Mouse (Mus musculus) layer of hippocampus, adult 2 months (tissue): ENCODE data around the gene Dnah3. TPM values are rescaled to one million over a fixed set of nuclear protein-coding genes. Genes with fewer than 3 reads are reported as not detected.
A peak's percentile ranks its signal among the peaks of the same experiment; 100 is the strongest.

Experiments
- DNase-seq, 2 experiments: peaks; one replicate each; pipeline ENCODE4 v3.0.0; 2022; ENCODE audit warnings: low spot score in 2 of 2
- H3K27ac ChIP-seq: fragments of 200-600 bp; 2 replicates; pipeline ENCODE4 v1.8.1; 2022
- H3K4me3 ChIP-seq: fragments of 200-600 bp; 2 replicates; pipeline ENCODE4 v1.8.1; 2022; ENCODE audit warnings: mild to moderate bottlenecking
- CTCF ChIP-seq: fragments of 200-600 bp; conservative IDR thresholded peaks from 2 replicates; pipeline ENCODE4 v1.8.1; 2022; ENCODE audit warnings: antibody characterized with exemption, mild to moderate bottlenecking, moderate library complexity
- total RNA-seq, 2 experiments: library from RNA; stranded (reverse); gene quantifications; 2 replicates each; pipeline ENCODE4 v1.2.3; 2021

Dnah3 gene
- total RNA-seq, 2 experiments from 2014 or later, result 0.12 to 0.59 TPM

- TF ChIP-seq CTCF, result no peak
- no peak overlapping the region for H3K4me3 ChIP-seq
- no peak for DNase-seq
- H3K27ac ChIP-seq, result no peak overlapping the region
Measured at GRCm38 (mm10) chr7:119960546-119960945, 134.5 kb downstream of the Dnah3 start.

GRCm38 (mm10) chr7:119960006-119960405 is 135.1 kb downstream of the Dnah3 start:
- H3K4me3 ChIP-seq, result no peak overlapping the region
- DNase-seq, result no peak
- TF ChIP-seq CTCF, result no peak
- H3K27ac ChIP-seq, result no peak overlapping the region

GRCm38 (mm10) chr7:119959491-119959890 is 135.6 kb downstream of the Dnah3 start:
- no peak for DNase-seq
- Histone ChIP-seq H3K4me3 (no peak overlapping the region), H3K27ac (no peak overlapping the region)
- TF ChIP-seq CTCF, result no peak

- Histone ChIP-seq H3K4me3 (no peak overlapping the region), H3K27ac (no peak overlapping the region)
- no peak for TF ChIP-seq CTCF
- DNase-seq, result peak in 1 of 2 experiments; percentile 39
Measured at GRCm38 (mm10) chr7:119959091-119959490, 136.0 kb downstream of the Dnah3 start.

GRCm38 (mm10) chr7:119957421-119957820 is 137.7 kb downstream of the Dnah3 start:
- TF ChIP-seq CTCF, result no peak
- Histone ChIP-seq H3K27ac (no peak overlapping the region), H3K4me3 (no peak overlapping the region)
- DNase-seq, result no peak

- no peak overlapping the region for H3K4me3 ChIP-seq
- no peak for TF ChIP-seq CTCF
Measured at GRCm38 (mm10) chr7:119954047-119954446, 141.0 kb downstream of the Dnah3 start.

GRCm38 (mm10) chr7:119941569-119941968 is 153.5 kb downstream of the Dnah3 start:
- no peak for DNase-seq
- Histone ChIP-seq H3K27ac (no peak overlapping the region; the same call in 1 of the 2 replicates), H3K4me3 (no peak overlapping the region)
- no peak for TF ChIP-seq CTCF

More at GRCm38 (mm10) chr7:119954047-119954446, 141.0 kb downstream of the Dnah3 start:
- H3K27ac ChIP-seq, result no peak overlapping the region
- no peak for DNase-seq

GRCm38 (mm10) chr7:119937036-119937435 is 158.0 kb downstream of the Dnah3 start:
- Histone ChIP-seq H3K27ac (no peak overlapping the region), H3K4me3 (no peak overlapping the region)
- DNase-seq, result no peak
- TF ChIP-seq CTCF, result no peak

GRCm38 (mm10) chr7:119936321-119936720 is 158.8 kb downstream of the Dnah3 start:
- Histone ChIP-seq H3K27ac (no peak overlapping the region), H3K4me3 (no peak overlapping the region)
- no peak for DNase-seq
- no peak for TF ChIP-seq CTCF

- no peak for TF ChIP-seq CTCF
- DNase-seq, result no peak
- no peak overlapping the region for H3K27ac ChIP-seq
- H3K4me3 ChIP-seq, result no peak overlapping the region
Measured at GRCm38 (mm10) chr7:119928783-119929440, 166.2 kb downstream of the Dnah3 start.

GRCm38 (mm10) chr7:119921054-119921453 is 174.0 kb downstream of the Dnah3 start:
- no peak overlapping the region for H3K27ac ChIP-seq
- H3K4me3 ChIP-seq, result no peak overlapping the region
- DNase-seq, result no peak

GRCm38 (mm10) chr7:119920457-119920856 is 174.6 kb downstream of the Dnah3 start:
- no peak for DNase-seq
- TF ChIP-seq CTCF, result no peak
- H3K27ac ChIP-seq, result no peak overlapping the region
- H3K4me3 ChIP-seq, result no peak overlapping the region

More at GRCm38 (mm10) chr7:119921054-119921453, 174.0 kb downstream of the Dnah3 start:
- no peak for TF ChIP-seq CTCF

GRCm38 (mm10) chr7:119911727-119912126 is 183.4 kb downstream of the Dnah3 start:
- DNase-seq, result no peak
- Histone ChIP-seq H3K4me3 (no peak overlapping the region), H3K27ac (no peak overlapping the region)
- TF ChIP-seq CTCF, result no peak

- no peak for DNase-seq
- no peak overlapping the region for H3K27ac ChIP-seq
- TF ChIP-seq CTCF, result no peak
- no peak overlapping the region for H3K4me3 ChIP-seq
Measured at GRCm38 (mm10) chr7:119906523-119907215, 188.4 kb downstream of the Dnah3 start.
